Mouse (Mus musculus) heart, embryonic 13.5 days (tissue): ENCODE results near the gene Ccdc85b. TPM values are rescaled to one million over a fixed set of nuclear protein-coding genes. Genes with fewer than 3 reads are reported as not detected.
A peak's percentile ranks its signal among the peaks of the same experiment; 100 is the strongest.

Experiments
- ATAC-seq: fragments of 200-750 bp; cut with Nextera tagmentation; 2 replicates; pipeline ENCODE4 v1.8.0; 2017; ENCODE audit warnings: moderate TSS enrichment; ENCODE audit not compliant: insufficient number of reproducible peaks, low FRiP score, low TSS enrichment; ENCODE audit errors: extremely low read depth
- H3K27ac ChIP-seq: fragments of 300-500 bp; sonication (generic); replicated peaks from 2 replicates; pipeline ENCODE4 v1.5.1; 2015; ENCODE audit warnings: moderate library complexity, mild to moderate bottlenecking, inconsistent platforms
- H3K27me3 ChIP-seq: fragments of 300-500 bp; sonication (generic); replicated peaks from 2 replicates; pipeline ENCODE4 v1.6.1; 2015; ENCODE audit warnings: mild to moderate bottlenecking, inconsistent platforms
- H3K36me3 ChIP-seq: fragments of 300-500 bp; sonication (generic); 2 replicates; pipeline ENCODE4 v1.6.1; 2015; ENCODE audit warnings: mild to moderate bottlenecking, inconsistent platforms
- H3K4me1 ChIP-seq: fragments of 300-500 bp; sonication (generic); 2 replicates; pipeline ENCODE4 v1.6.1; 2015; ENCODE audit warnings: inconsistent platforms
- H3K4me2 ChIP-seq: fragments of 300-500 bp; sonication (generic); 2 replicates; pipeline ENCODE4 v1.6.1; 2015; ENCODE audit warnings: inconsistent platforms, mild to moderate bottlenecking, moderate library complexity
- H3K4me3 ChIP-seq: fragments of 300-500 bp; sonication (generic); 2 replicates; pipeline ENCODE4 v1.5.1; 2015; ENCODE audit warnings: moderate library complexity, mild to moderate bottlenecking, inconsistent platforms
- H3K9ac ChIP-seq: fragments of 300-500 bp; sonication (generic); 2 replicates; pipeline ENCODE4 v1.6.1; 2015; ENCODE audit warnings: inconsistent platforms, mild to moderate bottlenecking, moderate library complexity
- H3K9me3 ChIP-seq: fragments of 300-500 bp; sonication (generic); 2 replicates; pipeline ENCODE4 v1.6.1; 2016; ENCODE audit warnings: inconsistent platforms
- WGBS: fragments of 180-500 bp; shearing (Covaris S2); methylation state at CpG from one replicate; pipeline ENCODE4 v1.1.7; 2015; ENCODE audit warnings: mixed read lengths; 5-methylcytosine and 5-hydroxymethylcytosine counted together
- polyA plus RNA-seq: library from polyadenylated mRNA; unstranded; fragments of >200 nt; fragmentation: Nextera tagmentation; extraction: Ambion mirVana; gene quantifications from 2 replicates; pipeline ENCODE4 v1.2.1, GENCODE M21; 2015

Gene Ccdc85b
- polyA plus RNA-seq, 1 experiment from 2014 or later = 7.6 TPM

DNA sequence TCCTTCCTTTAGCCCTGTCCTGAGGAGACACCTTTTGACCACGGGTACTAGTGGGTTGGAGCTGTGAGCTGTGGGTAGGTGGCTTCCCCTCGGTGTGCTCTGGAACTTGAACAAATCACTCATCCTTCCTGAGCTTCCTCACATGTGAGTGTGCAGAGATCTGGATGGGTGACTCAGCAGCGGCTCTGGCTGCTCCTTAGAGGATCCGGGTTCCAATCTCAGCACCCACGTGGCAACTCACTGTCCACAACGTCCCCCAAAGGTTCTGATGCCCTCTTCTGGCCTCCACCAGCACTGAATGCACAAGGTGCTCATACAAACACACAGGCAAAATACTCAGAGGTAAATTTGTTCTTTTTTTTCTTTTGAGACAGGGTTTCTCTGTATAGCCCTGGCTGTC, 5.9 kb downstream of the Ccdc85b start:
- H3K4me2 ChIP-seq = no peak overlapping the region
- no peak overlapping the region; the same call in 1 of the 2 replicates for H3K9ac ChIP-seq
- peaks cover 26% of the 10 kb centered on the region for H3K36me3 ChIP-seq
- H3K9me3 ChIP-seq = no peaks in the 10 kb centered on the region
- H3K4me3 ChIP-seq = no peak overlapping the region
- ATAC-seq = no peak
- no peak overlapping the region for H3K27ac ChIP-seq
- H3K4me1 ChIP-seq = peaks cover 49% of the 10 kb centered on the region
- WGBS = 70% methylated on average over 6 of the region's 6 CpGs
- peaks cover 48% of the 10 kb centered on the region for H3K27me3 ChIP-seq

- H3K27me3 ChIP-seq = peaks cover 69% of the 10 kb centered on the region
- no peaks in the 10 kb centered on the region for H3K9me3 ChIP-seq
- H3K4me2 ChIP-seq = no peak overlapping the region
- no peak overlapping the region for H3K9ac ChIP-seq
- 68% methylated on average over 3 of the region's 3 CpGs for WGBS
- H3K36me3 ChIP-seq = peaks cover 15% of the 10 kb centered on the region
- H3K27ac ChIP-seq = no peak overlapping the region
- ATAC-seq = no peak
- no peak overlapping the region for H3K4me3 ChIP-seq
- H3K4me1 ChIP-seq = peaks cover 28% of the 10 kb centered on the region
These were observed 8.0 kb downstream of the Ccdc85b start for GRCm38 (mm10) chr19:5449673-5450072.

DNA sequence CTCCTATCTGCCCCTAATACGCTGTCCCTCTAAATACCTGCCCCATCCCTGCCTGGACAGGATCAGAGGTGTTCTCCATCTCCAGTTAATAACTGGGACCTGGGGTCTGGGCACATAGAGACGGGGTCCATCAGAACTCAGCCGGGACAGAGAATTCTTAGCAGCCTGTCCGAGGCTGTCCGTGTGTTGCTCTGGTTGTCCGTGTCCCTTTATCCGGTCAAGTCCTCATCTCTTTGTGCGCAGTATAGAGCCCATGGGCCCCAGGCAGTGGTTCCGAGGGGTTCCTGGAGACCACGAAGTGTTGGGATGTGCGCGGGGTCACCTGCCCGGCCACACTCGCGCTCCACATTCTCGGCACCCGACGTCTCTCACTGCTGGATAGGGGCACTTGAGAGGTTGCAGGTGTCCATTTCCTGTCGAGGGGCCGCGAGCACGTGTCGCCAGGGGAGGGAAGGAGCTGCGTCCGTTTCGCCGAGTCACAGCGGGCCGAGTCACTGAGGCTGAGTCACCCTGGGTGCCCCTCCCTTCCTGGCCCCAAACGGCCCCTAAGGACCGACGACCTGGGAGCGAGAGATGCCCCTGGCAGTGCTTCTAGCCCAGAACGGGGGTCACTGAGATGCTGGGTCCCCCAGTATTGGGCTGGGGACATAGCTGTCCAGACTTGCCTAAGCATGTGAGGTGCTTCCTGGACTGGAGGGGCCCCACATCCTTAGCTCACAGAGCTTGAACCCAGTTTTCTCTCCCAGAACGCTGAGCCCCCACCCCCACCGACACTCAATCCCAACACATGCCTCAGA, 9.1 kb downstream of the Ccdc85b start:
- Histone ChIP-seq H3K9me3 (no peaks in the 10 kb centered on the region), H3K36me3 (peaks cover 4% of the 10 kb centered on the region), H3K4me1 (peaks cover 23% of the 10 kb centered on the region), H3K9ac (peak overlapping the region; percentile 76; the same call in 1 of the 2 replicates), H3K4me3 (peak overlapping the region; percentile 66), H3K27ac (no peak overlapping the region), H3K4me2 (peak overlapping the region; percentile 94), H3K27me3 (peaks cover 80% of the 10 kb centered on the region)
- ATAC-seq = peak; percentile 59; the same call in 1 of the 2 replicates
- WGBS = 6% methylated on average over 36 of the region's 36 CpGs

DNA sequence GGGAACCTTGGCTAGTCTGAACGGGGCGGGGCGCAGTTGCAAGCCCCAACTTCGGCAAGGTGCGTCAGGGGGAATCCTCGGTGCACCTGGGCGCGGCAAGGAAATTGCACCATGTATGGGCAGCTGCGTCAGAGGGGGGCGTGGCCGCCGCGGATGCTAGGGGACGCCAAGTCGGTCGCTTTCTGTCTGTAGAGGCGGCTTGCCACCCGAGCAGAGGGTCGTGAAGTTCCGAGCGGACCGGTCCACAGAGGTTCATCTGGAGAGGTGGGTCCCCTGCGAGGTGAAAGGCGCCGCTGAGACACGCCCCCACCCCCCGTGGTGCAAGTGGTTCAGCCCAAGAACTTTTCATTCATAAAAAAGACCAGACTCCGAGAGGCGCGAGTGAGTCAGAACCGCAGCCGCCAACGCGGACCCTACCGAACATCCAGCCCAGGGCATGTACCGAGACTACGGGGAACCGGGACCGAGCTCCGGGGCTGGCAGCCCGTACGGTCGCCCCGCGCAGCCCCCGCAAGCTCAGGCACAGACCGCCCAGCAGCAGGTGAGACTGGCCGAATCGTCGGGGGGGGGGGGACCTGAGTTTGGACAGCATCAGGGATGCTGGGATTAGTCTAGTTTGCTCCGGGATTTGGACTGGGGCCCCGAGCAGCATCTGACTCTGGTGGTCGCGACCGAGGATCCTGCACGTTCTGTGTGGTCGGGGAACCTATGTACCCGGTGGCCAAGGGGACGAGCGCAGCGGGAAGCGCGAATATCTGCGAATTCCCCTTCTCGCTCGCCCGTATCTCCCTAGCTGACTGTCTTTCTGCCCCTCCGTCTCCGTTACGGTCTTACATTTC, 10.0 kb downstream of the Ccdc85b start, which contains the start of gene Fosl1:
Gene Fosl1 (plus strand): TSS at position 33 of the 839 bp plus-strand sequence.
- no peaks in the 10 kb centered on the region for H3K9me3 ChIP-seq
- under 1% methylated on average over 70 of the region's 70 CpGs for WGBS
- ATAC-seq = peak; percentile 78
- H3K27ac ChIP-seq = no peak within 1 kb of the TSS
- H3K4me3 ChIP-seq = peak within 1 kb of the TSS; percentile 66
- peak within 1 kb of the TSS; percentile 94 for H3K4me2 ChIP-seq
- peaks cover 23% of the 10 kb centered on the region for H3K4me1 ChIP-seq
- peak within 1 kb of the TSS; percentile 76 for H3K9ac ChIP-seq
- H3K36me3 ChIP-seq = no peaks in the 10 kb centered on the region
- peaks cover 82% of the 10 kb centered on the region for H3K27me3 ChIP-seq

DNA sequence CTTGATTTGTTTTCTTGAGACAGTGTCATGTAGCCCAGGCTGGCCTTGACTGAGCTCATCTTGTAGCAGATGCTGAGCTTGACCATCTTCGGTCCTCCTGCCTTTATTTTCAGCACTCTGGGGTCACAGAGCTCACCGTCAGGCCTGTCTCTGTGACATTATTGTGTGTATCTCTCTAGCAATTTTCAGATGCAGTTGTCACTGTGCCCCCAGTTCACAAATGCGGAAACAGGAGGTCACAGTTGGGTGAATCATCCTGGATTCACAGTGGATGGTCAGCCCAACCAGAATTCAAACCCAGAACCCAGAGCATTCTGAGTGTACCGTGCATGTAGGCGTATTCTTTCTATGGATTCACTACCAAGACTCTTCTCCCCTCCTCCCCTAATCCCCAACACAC, 11.9 kb downstream of the Ccdc85b start:
- no peak for ATAC-seq
- Histone ChIP-seq H3K27me3 (peaks cover 74% of the 10 kb centered on the region), H3K9me3 (no peaks in the 10 kb centered on the region), H3K4me1 (peaks cover 23% of the 10 kb centered on the region), H3K36me3 (no peaks in the 10 kb centered on the region), H3K4me2 (no peak overlapping the region), H3K4me3 (no peak overlapping the region), H3K27ac (no peak overlapping the region), H3K9ac (no peak overlapping the region)
- 81% methylated on average over 5 of the region's 5 CpGs for WGBS

- ATAC-seq = no peak
- Histone ChIP-seq H3K27ac (no peak overlapping the region), H3K9me3 (peaks cover 6% of the 10 kb centered on the region; the same call in 1 of the 2 replicates), H3K9ac (no peak overlapping the region), H3K4me2 (no peak overlapping the region), H3K27me3 (peaks cover 66% of the 10 kb centered on the region), H3K4me1 (peaks cover 19% of the 10 kb centered on the region), H3K4me3 (no peak overlapping the region), H3K36me3 (no peaks in the 10 kb centered on the region)
- WGBS = 29% methylated on average over 7 of the region's 7 CpGs
These were observed 12.7 kb downstream of the Ccdc85b start for GRCm38 (mm10) chr19:5444954-5445353.

GRCm38 (mm10) chr19:5444371-5444908, 13.3 kb downstream of the Ccdc85b start:
- 56% methylated on average over 9 of the region's 9 CpGs for WGBS
- H3K9me3 ChIP-seq = peaks cover 6% of the 10 kb centered on the region; the same call in 1 of the 2 replicates
- H3K9ac ChIP-seq = no peak overlapping the region
- H3K27ac ChIP-seq = no peak overlapping the region
- H3K4me3 ChIP-seq = no peak overlapping the region
- H3K36me3 ChIP-seq = no peaks in the 10 kb centered on the region
- H3K4me2 ChIP-seq = no peak overlapping the region
- ATAC-seq = no peak
- H3K4me1 ChIP-seq = peaks cover 19% of the 10 kb centered on the region
- peaks cover 61% of the 10 kb centered on the region for H3K27me3 ChIP-seq

- Histone ChIP-seq H3K4me1 (peaks cover 19% of the 10 kb centered on the region), H3K9me3 (no peaks in the 10 kb centered on the region), H3K36me3 (no peaks in the 10 kb centered on the region), H3K4me2 (peak overlapping the region; percentile 75), H3K9ac (peak overlapping the region; percentile 79), H3K27me3 (peaks cover 12% of the 10 kb centered on the region; the same call in 1 of the 2 replicates), H3K27ac (peak overlapping the region; percentile 74), H3K4me3 (0 out of 2 replicates have a peak overlapping the region, but pooled peaks have one; percentile 49)
- 46% methylated on average over 7 of the region's 7 CpGs for WGBS
- no peak for ATAC-seq
These were observed 23.7 kb downstream of the Ccdc85b start for GRCm38 (mm10) chr19:5433951-5434350.

GRCm38 (mm10) chr19:5432992-5433852, 24.5 kb downstream of the Ccdc85b start:
- Histone ChIP-seq H3K4me3 (peak overlapping the region; percentile 49), H3K27ac (peak overlapping the region; percentile 74), H3K27me3 (peaks cover 12% of the 10 kb centered on the region; the same call in 1 of the 2 replicates), H3K9ac (peak overlapping the region; percentile 79), H3K36me3 (no peaks in the 10 kb centered on the region), H3K9me3 (no peaks in the 10 kb centered on the region), H3K4me1 (peaks cover 19% of the 10 kb centered on the region), H3K4me2 (peak overlapping the region; percentile 75)
- WGBS = 8% methylated on average over 16 of the region's 16 CpGs
- ATAC-seq = peak; percentile 56; the same call in 1 of the 2 replicates

GRCm38 (mm10) chr19:5431911-5432464, 25.7 kb downstream of the Ccdc85b start:
- WGBS = 64% methylated on average over 4 of the region's 4 CpGs
- ATAC-seq = no peak
- no peak overlapping the region for H3K27ac ChIP-seq
- no peaks in the 10 kb centered on the region for H3K9me3 ChIP-seq
- no peak overlapping the region for H3K4me2 ChIP-seq
- H3K36me3 ChIP-seq = peaks cover 9% of the 10 kb centered on the region
- H3K4me1 ChIP-seq = peaks cover 22% of the 10 kb centered on the region
- no peak overlapping the region for H3K9ac ChIP-seq
- peaks cover 6% of the 10 kb centered on the region; the same call in 1 of the 2 replicates for H3K27me3 ChIP-seq
- no peak overlapping the region for H3K4me3 ChIP-seq
